Mouse (Mus musculus) kidney, postnatal 14 days (tissue): ENCODE results near the gene Phf5a.

ENCODE experiments used
- DNase-seq: peaks from one replicate; pipeline ENCODE4 v3.0.0; 2022; ENCODE audit warnings: mixed read lengths

Phf5a gene

DNA sequence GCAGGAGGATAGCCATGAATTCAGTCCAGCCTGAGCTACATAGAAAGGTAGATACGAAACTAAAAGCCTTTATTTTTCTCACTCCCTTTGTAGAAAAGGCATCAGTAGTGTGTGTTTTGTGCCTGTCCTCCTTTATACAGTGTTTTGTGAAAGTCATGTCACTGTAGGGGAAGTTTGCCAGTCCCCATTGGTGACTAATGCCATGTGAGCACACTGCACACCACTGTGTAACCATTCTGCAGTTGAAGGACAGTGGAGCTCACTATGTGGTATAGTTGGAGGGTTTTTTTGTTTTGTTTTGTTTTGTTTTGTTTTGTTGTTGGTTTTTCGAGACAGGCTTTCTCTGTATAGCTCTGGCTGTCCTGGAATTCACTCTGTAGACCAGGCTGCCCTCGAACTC, 53.3 kb downstream of the Phf5a start:
- no peak for DNase-seq

DNA sequence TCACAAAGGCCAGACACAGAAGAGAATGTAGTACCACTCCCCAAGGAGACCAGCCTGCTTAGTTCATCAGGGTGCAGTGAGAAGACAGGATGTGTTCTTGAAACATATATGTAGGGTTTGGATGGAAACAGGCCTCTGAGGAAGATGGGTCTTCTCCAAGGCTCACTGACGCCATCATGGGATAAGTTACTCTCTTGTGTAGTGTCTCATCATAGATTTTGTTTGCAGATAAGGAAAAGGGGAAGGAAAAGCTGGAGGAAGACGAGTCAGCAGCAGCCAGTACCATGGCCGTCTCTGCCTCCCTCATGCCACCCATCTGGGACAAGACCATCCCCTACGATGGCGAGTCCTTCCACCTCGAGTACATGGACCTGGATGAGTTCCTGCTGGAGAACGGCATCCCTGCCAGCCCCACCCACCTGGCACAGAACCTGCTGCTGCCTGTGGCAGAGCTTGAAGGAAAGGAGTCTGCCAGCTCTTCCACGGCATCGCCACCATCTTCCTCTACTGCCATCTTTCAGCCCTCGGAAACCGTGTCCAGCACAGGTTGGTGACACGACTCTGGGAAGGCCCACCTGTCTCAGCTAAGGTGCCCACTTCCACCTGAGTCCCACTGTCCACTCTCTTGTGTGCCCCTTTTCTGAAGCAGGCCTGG, 56.9 kb downstream of the Phf5a start:
- DNase-seq, result no peak
